Mouse (Mus musculus) lung, embryonic 15.5 days (tissue): ENCODE results near the gene Rasgrf2. TPM values are rescaled to one million over a fixed set of nuclear protein-coding genes. Genes with fewer than 3 reads are reported as not detected.

Source experiments
- ATAC-seq: fragments of 200-750 bp; cut with Nextera tagmentation; 2 replicates; pipeline ENCODE4 v1.8.0; 2017; ENCODE audit warnings: moderate number of reproducible peaks, borderline replicate concordance; ENCODE audit not compliant: low FRiP score, low TSS enrichment; ENCODE audit errors: extremely low read depth
- H3K27ac ChIP-seq: fragments of 300-500 bp; sonication (generic); 2 replicates; pipeline ENCODE4 v1.5.1; 2015; ENCODE audit warnings: moderate library complexity, mild to moderate bottlenecking, inconsistent platforms
- H3K27me3 ChIP-seq: fragments of 300-500 bp; sonication (generic); 2 replicates; pipeline ENCODE4 v1.6.1; 2015; ENCODE audit warnings: inconsistent platforms
- H3K36me3 ChIP-seq: fragments of 300-500 bp; sonication (generic); 2 replicates; pipeline ENCODE4 v1.6.1; 2015; ENCODE audit warnings: inconsistent platforms
- H3K4me1 ChIP-seq: fragments of 300-500 bp; sonication (generic); 2 replicates; pipeline ENCODE4 v1.6.1; 2015; ENCODE audit warnings: inconsistent platforms
- H3K4me2 ChIP-seq: fragments of 300-500 bp; sonication (generic); 2 replicates; pipeline ENCODE4 v1.6.1; 2015; ENCODE audit warnings: inconsistent platforms, mild to moderate bottlenecking, moderate library complexity
- H3K4me3 ChIP-seq: fragments of 300-500 bp; sonication (generic); 2 replicates; pipeline ENCODE4 v1.5.1; 2015; ENCODE audit warnings: mild to moderate bottlenecking, inconsistent platforms
- H3K9ac ChIP-seq: fragments of 300-500 bp; sonication (generic); 2 replicates; pipeline ENCODE4 v1.6.1; 2015; ENCODE audit warnings: inconsistent platforms
- H3K9me3 ChIP-seq: fragments of 300-500 bp; sonication (generic); 2 replicates; pipeline ENCODE4 v1.6.1; 2016; ENCODE audit warnings: inconsistent platforms
- WGBS: fragments of 180-500 bp; shearing (Covaris S2); methylation state at CpG from one replicate; pipeline ENCODE4 v1.1.7; 2015; 5-methylcytosine and 5-hydroxymethylcytosine counted together
- polyA plus RNA-seq: library from polyadenylated mRNA; unstranded; fragments of >200 nt; fragmentation: Nextera tagmentation; extraction: Ambion mirVana; gene quantifications from 2 replicates; pipeline ENCODE4 v1.2.1, GENCODE M21; 2015

Rasgrf2 gene
- polyA plus RNA-seq, 1 experiment from 2014 or later: 0.16 TPM

DNA sequence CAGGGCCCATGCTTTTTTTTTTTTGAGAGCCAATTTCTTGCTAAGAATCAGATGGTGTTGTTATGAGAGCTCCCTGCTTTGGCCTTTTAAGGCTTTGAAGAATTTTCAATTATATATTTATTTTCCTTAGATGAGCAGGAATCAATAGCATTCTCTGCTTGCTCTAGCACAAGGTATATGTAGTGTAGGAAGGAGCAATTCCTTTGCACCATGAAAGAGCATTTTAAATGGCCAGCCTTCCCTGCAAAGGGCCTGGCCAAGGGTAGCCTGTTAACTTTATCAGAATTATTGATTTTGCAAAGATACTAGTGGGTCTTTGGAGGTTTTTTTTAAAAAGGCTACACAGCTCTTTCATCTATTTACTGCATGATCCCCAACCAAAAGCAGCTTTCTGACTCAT lies 146.4 kb downstream of the Rasgrf2 start:
- H3K4me3 ChIP-seq: no peak overlapping the region
- H3K4me1 ChIP-seq: no peaks in the 10 kb centered on the region
- no peaks in the 10 kb centered on the region for H3K27me3 ChIP-seq
- H3K4me2 ChIP-seq: no peak overlapping the region
- no peak overlapping the region for H3K9ac ChIP-seq
- H3K27ac ChIP-seq: no peak overlapping the region
- no peak for ATAC-seq
- H3K9me3 ChIP-seq: no peaks in the 10 kb centered on the region
- H3K36me3 ChIP-seq: no peaks in the 10 kb centered on the region

DNA sequence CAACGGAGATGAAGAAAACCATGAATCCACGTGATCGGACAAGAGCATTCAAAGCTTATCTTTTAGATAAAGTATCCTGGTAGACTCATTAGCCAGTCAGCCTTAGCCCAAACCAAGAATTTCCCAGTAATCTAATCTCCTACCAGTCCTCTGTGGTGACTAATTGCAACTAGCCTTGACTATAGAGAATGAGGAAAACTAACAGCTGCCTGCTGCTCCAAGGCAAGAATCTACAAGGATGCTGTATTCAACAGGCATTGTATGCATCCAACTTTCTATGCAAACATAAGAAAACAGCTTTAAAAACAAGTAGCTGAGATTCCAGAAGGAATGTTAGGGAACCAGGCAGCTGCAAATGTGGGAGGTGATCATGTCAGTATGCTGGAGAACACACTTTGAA lies 149.4 kb downstream of the Rasgrf2 start:
- Histone ChIP-seq H3K36me3 (no peaks in the 10 kb centered on the region), H3K27ac (no peak overlapping the region), H3K4me2 (no peak overlapping the region), H3K27me3 (no peaks in the 10 kb centered on the region), H3K4me1 (no peaks in the 10 kb centered on the region), H3K4me3 (no peak overlapping the region), H3K9ac (no peak overlapping the region), H3K9me3 (no peaks in the 10 kb centered on the region)
- 30% methylated on average over 3 of the region's 3 CpGs for WGBS
- no peak for ATAC-seq

DNA sequence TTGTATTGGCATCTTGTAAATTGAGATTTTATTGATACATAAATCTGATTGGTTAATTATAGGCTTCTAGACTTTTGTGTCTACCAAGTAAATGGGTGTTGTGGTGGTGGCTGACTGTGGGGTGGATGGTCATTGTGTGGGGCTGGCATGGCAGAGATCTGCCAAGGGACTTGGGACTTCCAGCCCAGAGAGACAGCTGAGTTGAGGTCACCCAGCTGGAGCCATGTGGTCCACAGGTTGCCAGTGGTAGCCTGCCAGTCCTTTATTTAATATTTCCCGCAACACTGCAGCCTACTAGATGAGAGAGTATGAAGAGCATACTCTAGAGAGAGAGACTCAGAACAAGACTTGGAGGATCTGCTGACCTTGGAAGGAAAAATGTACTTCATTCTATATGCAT lies 150.0 kb downstream of the Rasgrf2 start:
- no peaks in the 10 kb centered on the region for H3K27me3 ChIP-seq
- H3K4me3 ChIP-seq: no peak overlapping the region
- H3K9ac ChIP-seq: no peak overlapping the region
- H3K36me3 ChIP-seq: no peaks in the 10 kb centered on the region
- H3K4me2 ChIP-seq: no peak overlapping the region
- no peaks in the 10 kb centered on the region for H3K4me1 ChIP-seq
- H3K27ac ChIP-seq: no peak overlapping the region
- WGBS: 94% methylated on average over 1 of the region's 1 CpGs
- H3K9me3 ChIP-seq: no peaks in the 10 kb centered on the region
- ATAC-seq: no peak

DNA sequence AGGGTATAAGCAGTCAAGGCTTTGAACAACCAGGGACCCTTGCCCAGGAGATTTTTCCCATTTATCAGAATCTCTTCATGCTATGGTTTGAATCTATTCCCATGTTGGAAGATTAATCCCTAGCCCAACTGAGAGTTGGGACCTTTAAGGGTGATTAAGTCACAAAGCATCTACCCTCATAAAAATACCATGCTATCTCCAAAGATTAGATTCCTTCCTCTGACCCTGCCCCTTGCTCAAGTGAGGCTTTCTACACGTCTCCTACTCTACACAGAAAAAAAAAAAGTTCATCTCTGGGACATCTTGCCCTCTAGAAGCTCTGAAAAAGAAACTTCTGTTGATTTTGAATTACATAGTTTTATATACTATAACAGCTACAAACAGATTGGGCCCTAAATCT lies 154.5 kb downstream of the Rasgrf2 start:
- H3K9ac ChIP-seq: no peak overlapping the region

DNA sequence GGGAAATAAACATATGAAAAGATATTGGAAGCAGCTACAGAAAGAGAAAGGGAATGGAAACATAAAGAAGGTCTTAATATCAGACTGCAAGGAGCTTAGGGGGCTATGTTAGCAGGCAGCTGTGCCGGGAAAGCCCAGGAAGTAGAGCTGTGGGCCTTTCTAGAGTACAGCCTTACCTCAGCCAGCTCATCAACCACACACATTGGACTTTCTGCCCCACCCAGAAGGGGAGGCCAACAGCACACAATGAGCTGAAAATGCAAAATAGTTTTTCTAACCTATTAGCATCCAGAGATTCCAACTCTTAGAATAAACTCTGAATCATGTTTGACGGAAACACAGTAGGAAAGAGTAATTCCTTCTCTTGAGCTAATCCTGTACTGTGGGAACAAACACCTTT lies 154.9 kb downstream of the Rasgrf2 start:
- ATAC-seq: no peak
- Histone ChIP-seq H3K9ac (no peak overlapping the region), H3K36me3 (no peaks in the 10 kb centered on the region), H3K4me3 (no peak overlapping the region), H3K4me1 (no peaks in the 10 kb centered on the region), H3K27me3 (no peaks in the 10 kb centered on the region), H3K4me2 (no peak overlapping the region), H3K27ac (no peak overlapping the region), H3K9me3 (no peaks in the 10 kb centered on the region)
- 86% methylated on average over 2 of the region's 2 CpGs for WGBS

More for the DNA sequence above, 154.5 kb downstream of the Rasgrf2 start:
- Histone ChIP-seq H3K9me3 (no peaks in the 10 kb centered on the region), H3K27ac (no peak overlapping the region), H3K27me3 (no peaks in the 10 kb centered on the region), H3K4me2 (no peak overlapping the region), H3K4me1 (no peaks in the 10 kb centered on the region), H3K36me3 (no peaks in the 10 kb centered on the region), H3K4me3 (no peak overlapping the region)
- ATAC-seq: no peak
- 50% methylated on average over 1 of the region's 1 CpGs for WGBS

DNA sequence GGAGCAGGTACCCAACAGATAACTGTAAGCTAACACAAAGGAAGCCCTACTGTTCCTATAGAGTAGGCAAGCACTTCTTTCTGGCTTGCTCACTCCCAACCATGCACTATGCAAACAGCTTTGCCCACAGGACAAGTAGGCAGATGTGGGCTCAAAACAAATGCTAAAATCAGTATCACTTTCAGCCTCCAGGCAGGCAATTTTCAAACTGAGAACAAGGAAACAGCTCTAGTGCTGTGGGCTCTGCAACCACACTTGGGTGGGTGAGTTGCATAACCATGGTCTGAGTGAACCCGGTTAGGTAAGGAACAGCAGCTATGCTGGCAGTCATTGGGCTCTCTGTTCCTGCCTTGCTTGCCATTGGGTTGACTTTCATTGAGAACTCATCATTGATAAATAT lies 157.3 kb downstream of the Rasgrf2 start:
- H3K27me3 ChIP-seq: no peaks in the 10 kb centered on the region
- no peak overlapping the region for H3K4me2 ChIP-seq
- no peak for ATAC-seq
- H3K4me1 ChIP-seq: no peaks in the 10 kb centered on the region
- H3K27ac ChIP-seq: no peak overlapping the region
- WGBS: 100% methylated on average over 1 of the region's 1 CpGs
- H3K4me3 ChIP-seq: no peak overlapping the region
- H3K9me3 ChIP-seq: no peaks in the 10 kb centered on the region
- H3K9ac ChIP-seq: no peak overlapping the region
- no peaks in the 10 kb centered on the region for H3K36me3 ChIP-seq

DNA sequence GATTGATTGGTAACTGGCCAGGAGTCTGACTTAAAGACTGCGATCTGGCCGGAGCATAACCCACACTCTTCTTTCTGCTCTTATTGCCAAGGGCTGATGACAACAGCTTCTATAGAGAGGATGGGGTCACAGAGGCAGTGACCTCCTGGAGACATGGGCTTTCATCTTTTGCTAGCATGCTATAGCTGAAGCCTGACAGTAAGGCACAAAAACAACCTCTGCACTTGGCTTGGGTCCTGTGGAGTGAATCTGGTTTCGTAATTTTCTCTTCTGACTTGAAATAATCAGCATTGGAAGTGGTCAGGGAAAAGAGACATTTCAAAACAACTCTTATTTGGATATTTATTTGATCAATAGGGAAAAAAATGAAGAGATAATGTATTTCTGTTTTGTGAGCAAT lies 160.2 kb downstream of the Rasgrf2 start:
- Histone ChIP-seq H3K27me3 (no peaks in the 10 kb centered on the region), H3K36me3 (no peaks in the 10 kb centered on the region), H3K9me3 (no peaks in the 10 kb centered on the region), H3K4me2 (no peak overlapping the region), H3K4me3 (no peak overlapping the region), H3K4me1 (no peaks in the 10 kb centered on the region), H3K27ac (no peak overlapping the region), H3K9ac (no peak overlapping the region)
- WGBS: 74% methylated on average over 3 of the region's 3 CpGs
- ATAC-seq: no peak

DNA sequence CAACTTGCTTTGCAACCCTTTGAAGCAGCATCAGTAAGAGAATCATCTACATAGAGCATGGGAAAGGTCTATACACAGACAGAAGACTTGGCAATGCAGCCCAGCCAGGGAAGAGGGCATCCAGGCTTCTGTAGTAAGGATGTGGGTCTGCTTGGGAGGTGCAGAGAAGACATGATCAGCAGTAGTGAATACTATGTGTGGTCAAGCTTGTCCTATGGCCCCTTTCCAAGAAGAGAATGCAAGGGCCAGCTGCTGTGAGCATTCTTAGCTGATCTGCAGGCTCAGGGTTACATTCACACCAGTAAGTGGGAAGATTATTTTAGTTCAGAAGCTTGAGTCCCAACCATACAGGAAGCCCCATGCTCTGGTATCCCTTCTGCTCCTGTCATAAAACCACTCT lies 175.0 kb downstream of the Rasgrf2 start:
- ATAC-seq: peak; percentile 76; the same call in 1 of the 2 replicates
- H3K27ac ChIP-seq: peak overlapping the region; percentile 8; the same call in 1 of the 2 replicates

DNA sequence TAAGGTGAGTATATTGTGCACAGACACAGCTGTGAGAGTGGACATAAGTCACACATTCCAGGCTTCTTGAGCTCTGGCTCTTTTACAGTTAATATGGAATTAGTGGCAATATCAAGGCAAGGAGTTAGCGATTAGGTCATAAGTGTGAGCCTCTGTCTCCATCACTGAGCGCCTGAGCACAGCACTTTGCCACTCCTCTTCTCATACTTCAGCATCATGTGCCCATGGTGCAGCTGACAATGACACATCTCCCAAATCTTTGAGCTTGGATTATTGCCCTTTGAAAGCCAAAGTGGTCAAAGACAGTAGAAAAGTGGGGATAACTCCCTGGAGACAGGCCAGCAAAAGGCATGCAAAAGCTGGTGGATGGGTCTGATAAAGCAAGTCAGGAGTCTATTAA lies 175.8 kb downstream of the Rasgrf2 start:
- Histone ChIP-seq H3K4me3 (no peak overlapping the region), H3K4me1 (peaks cover 15% of the 10 kb centered on the region), H3K27ac (no peak overlapping the region), H3K27me3 (no peaks in the 10 kb centered on the region), H3K9me3 (no peaks in the 10 kb centered on the region), H3K36me3 (no peaks in the 10 kb centered on the region), H3K4me2 (no peak overlapping the region), H3K9ac (no peak overlapping the region)
- ATAC-seq: peak; percentile 31; the same call in 1 of the 2 replicates
- 69% methylated on average over 2 of the region's 2 CpGs for WGBS

More for the DNA sequence above, 175.0 kb downstream of the Rasgrf2 start:
- peaks cover 15% of the 10 kb centered on the region for H3K4me1 ChIP-seq
- no peak overlapping the region for H3K4me3 ChIP-seq
- H3K36me3 ChIP-seq: no peaks in the 10 kb centered on the region
- H3K4me2 ChIP-seq: no peak overlapping the region
- H3K9ac ChIP-seq: no peak overlapping the region
- H3K9me3 ChIP-seq: no peaks in the 10 kb centered on the region
- H3K27me3 ChIP-seq: no peaks in the 10 kb centered on the region

DNA sequence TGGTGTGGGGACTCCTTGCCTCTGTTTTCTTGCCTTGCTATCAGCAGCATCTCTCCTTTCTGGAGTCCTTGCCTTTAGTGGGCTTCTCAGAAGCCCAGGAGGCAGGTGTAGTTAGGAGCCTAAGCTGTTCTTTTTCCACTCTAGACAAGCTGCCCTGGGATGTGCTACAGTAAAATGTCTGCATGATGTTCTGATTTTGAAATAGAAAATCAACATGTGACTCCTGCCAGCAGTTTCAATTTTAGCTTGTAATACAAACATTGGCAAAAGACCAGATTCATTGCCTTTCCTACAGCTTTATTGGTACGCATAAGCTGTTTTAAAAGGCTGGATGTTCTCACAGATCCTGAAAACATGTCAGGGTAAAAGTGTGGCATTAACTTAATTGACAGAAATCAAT lies 176.3 kb downstream of the Rasgrf2 start:
- H3K9ac ChIP-seq: no peak overlapping the region
- H3K4me1 ChIP-seq: peaks cover 15% of the 10 kb centered on the region
- H3K27ac ChIP-seq: no peak overlapping the region
- no peaks in the 10 kb centered on the region for H3K9me3 ChIP-seq
- ATAC-seq: peak; percentile 62; the same call in 1 of the 2 replicates
- H3K4me2 ChIP-seq: no peak overlapping the region
- no peaks in the 10 kb centered on the region for H3K27me3 ChIP-seq
- no peaks in the 10 kb centered on the region for H3K36me3 ChIP-seq
- 44% methylated on average over 1 of the region's 1 CpGs for WGBS
- H3K4me3 ChIP-seq: no peak overlapping the region

DNA sequence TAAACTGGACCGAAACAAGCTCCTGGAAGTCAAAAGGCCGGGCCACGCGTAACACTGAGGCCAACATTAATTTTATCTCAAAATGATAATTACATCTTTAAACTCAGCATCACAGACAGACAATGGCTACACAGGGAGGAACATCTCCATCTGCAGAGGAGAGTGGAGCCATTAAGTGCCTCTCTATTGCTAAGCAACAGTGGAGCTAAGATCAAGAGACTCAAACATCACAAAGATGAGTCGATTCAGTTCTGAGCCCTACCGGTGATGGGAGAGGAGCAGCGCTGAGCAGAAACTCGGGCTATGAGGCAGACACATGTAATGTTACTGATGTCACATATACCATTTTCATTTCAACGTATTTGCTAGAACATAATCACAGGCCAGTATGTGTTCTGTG lies 191.3 kb downstream of the Rasgrf2 start:
- H3K9me3 ChIP-seq: no peaks in the 10 kb centered on the region
- H3K27me3 ChIP-seq: no peaks in the 10 kb centered on the region
- H3K4me3 ChIP-seq: no peak overlapping the region
- H3K4me2 ChIP-seq: no peak overlapping the region
- H3K4me1 ChIP-seq: no peaks in the 10 kb centered on the region
- H3K36me3 ChIP-seq: no peaks in the 10 kb centered on the region
- 86% methylated on average over 9 of the region's 9 CpGs for WGBS
- no peak overlapping the region for H3K9ac ChIP-seq
- ATAC-seq: no peak
- no peak overlapping the region for H3K27ac ChIP-seq

DNA sequence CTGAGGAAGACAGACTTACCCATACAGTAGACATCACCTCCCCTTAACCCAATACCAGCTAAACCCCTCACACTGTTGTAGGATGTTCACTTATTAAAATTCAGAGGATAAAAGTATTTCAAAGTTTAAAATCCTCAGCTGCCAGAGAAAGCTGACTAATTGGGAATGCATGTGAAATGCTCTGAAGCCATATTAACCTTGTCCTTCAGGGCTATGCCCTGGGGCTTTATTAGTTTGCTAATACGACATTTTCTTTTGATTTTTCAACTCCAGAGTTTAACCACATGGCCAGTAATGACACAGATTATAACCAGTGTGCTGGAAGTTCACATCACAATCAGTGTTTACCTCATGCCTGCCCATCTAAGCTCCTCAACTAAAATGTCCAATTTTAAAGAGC lies 192.6 kb downstream of the Rasgrf2 start:
- no peaks in the 10 kb centered on the region for H3K27me3 ChIP-seq
- no peaks in the 10 kb centered on the region for H3K9me3 ChIP-seq
- no peak for ATAC-seq
- no peak overlapping the region for H3K9ac ChIP-seq
- no peak overlapping the region for H3K4me2 ChIP-seq
- WGBS: 68% methylated on average over 1 of the region's 1 CpGs
- no peaks in the 10 kb centered on the region for H3K36me3 ChIP-seq
- no peak overlapping the region for H3K27ac ChIP-seq
- H3K4me1 ChIP-seq: no peaks in the 10 kb centered on the region
- H3K4me3 ChIP-seq: no peak overlapping the region

DNA sequence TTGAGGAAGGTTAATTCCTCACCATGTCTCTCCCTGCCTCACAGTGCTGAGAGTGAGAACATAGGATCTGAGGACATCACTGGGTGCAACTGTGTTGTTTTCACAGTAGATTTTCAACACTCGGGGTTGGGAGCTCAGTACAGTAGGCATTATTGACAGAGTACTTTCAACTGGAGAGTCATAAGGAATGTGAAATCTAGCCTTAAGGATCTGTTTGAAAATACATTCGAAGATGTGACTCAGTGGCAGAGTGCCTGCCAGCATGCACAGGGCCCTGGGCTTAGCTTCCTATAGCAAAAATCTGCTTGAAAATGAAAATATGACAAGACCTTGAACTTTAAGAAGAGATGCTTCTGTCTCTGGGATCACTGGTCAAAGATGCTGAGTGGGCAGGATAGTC lies 194.2 kb downstream of the Rasgrf2 start:
- Histone ChIP-seq H3K4me3 (no peak overlapping the region), H3K27me3 (no peaks in the 10 kb centered on the region)
- WGBS: 62% methylated on average over 2 of the region's 2 CpGs

More for the DNA sequence above, 194.2 kb downstream of the Rasgrf2 start:
- no peak overlapping the region for H3K9ac ChIP-seq
- H3K27ac ChIP-seq: no peak overlapping the region
- no peaks in the 10 kb centered on the region for H3K4me1 ChIP-seq
- no peaks in the 10 kb centered on the region for H3K9me3 ChIP-seq
- no peak overlapping the region for H3K4me2 ChIP-seq
- ATAC-seq: no peak
- no peaks in the 10 kb centered on the region for H3K36me3 ChIP-seq
